Mouse (Mus musculus): ENCODE data around the gene Lrrc19.
"Not testable (repeated sequence)": the region's sequence is repeated elsewhere in the genome, so short reads cannot be mapped to it uniquely, and the experiment has no call there.

Lrrc19 gene

GRCm38 (mm10) chr4:94649920-94650319 is at the start of gene Lrrc19:
Gene Lrrc19, minus strand, starts transcription at chr4:94650144.
- DNase-seq = no peak

GRCm38 (mm10) chr4:94696368-94696767 is 46.4 kb upstream of the Lrrc19 start:
- DNase-seq = no peak

- no peak for DNase-seq
These were observed 42.2 kb upstream of the Lrrc19 start for GRCm38 (mm10) chr4:94692175-94692574.

- no peak for DNase-seq
These were observed 41.1 kb upstream of the Lrrc19 start for GRCm38 (mm10) chr4:94691078-94691477.

GRCm38 (mm10) chr4:94689804-94690203 is 39.9 kb upstream of the Lrrc19 start:
- not testable (repeated sequence) for DNase-seq

GRCm38 (mm10) chr4:94683305-94683704 is 33.4 kb upstream of the Lrrc19 start:
- DNase-seq = no peak

DNA sequence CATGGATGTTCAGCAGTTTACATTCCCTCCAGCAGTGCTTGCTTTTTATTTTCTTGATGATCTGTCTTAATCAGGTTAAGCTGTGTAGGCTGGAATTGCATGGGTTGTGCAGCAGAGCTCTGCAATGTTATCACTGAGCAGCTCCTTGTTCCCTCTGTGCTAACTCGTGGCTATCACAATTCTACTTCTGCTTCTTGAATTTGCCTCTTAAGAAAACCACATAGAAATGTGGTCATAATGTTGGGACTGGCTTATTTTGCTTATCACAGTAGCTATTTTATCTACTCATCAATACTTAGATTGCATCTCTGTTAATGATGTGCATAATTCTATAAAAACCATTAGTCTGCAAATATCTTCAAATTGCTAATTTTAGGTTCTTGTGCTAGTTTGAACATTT is 32.1 kb upstream of the Lrrc19 start:
- no peak for DNase-seq

GRCm38 (mm10) chr4:94681181-94681580 is 31.2 kb upstream of the Lrrc19 start:
- no peak for DNase-seq

- no peak for DNase-seq
These were observed 30.7 kb upstream of the Lrrc19 start for GRCm38 (mm10) chr4:94680662-94681061.

DNA sequence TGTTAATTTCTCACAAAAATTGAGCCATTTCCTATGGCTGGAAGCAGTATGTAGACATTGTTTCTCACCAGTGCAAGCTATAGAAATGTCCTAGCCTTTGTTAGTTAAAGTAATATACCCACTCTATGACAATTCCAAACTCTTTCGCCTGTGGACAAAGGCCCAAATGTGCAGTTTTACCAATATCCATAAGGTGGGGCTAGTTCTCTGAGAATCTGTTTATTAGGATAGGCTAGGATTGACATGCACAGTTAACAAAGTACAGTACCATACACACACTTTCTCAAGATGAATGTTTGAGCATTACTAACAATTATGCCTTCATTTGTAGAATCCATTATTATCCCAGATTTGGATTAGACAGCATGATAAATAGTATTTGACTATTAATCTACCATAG is 19.8 kb upstream of the Lrrc19 start:
- DNase-seq = no peak

GRCm38 (mm10) chr4:94650426-94651175 is 657 bp upstream of the Lrrc19 start:
- DNase-seq = not testable (repeated sequence)

DNA sequence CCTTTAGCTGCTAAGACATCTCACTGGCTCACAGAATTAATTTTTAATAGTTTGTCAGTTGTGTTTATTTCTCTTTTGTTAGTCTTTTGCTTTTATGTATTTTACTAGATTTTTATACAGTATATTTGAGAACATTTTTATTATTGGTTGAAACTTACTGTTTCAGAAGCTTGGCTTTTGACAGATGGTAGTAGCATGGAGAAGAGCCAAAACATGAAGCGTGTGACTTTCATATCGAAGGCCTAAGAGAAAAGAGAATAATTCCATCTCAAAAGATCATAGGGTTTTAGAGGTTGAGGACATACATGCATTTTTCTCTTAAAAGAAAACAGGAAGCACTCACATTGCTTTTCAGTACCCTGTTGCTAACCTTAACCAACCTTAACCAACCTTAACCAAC is 6.8 kb downstream of the Lrrc19 start:
- no peak for DNase-seq

DNA sequence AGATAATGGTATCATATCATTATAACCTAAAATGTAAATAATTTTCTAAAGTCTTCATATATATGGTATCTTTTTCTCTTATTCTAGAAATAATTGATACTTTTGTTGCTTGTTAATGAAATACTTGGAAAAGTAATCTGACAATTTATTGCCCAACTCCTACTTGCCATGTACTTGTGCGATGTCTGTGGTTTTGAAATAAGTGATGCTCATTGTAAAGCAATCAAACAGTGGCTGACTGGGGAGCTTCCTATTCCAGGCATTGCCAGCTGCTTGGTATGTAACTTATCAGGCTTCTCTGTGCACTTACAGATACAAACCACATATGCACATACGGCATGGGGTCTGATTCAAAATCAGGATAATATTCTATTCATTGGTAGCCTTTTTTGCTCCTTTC is 29.9 kb downstream of the Lrrc19 start:
- DNase-seq = no peak

- no peak for DNase-seq
These were observed 35.3 kb downstream of the Lrrc19 start for GRCm38 (mm10) chr4:94614627-94615006.

GRCm38 (mm10) chr4:94613972-94614626 is 35.8 kb downstream of the Lrrc19 start, which contains the start of gene Ift74:
Gene Ift74, plus strand, starts transcription at chr4:94614491.
- DNase-seq = peak; percentile 93

- DNase-seq = no peak
These were observed 39.6 kb downstream of the Lrrc19 start for GRCm38 (mm10) chr4:94610339-94610738.

- DNase-seq = no peak
These were observed 44.4 kb downstream of the Lrrc19 start for GRCm38 (mm10) chr4:94605591-94605990.

GRCm38 (mm10) chr4:94604452-94605019 is 45.4 kb downstream of the Lrrc19 start:
- no peak for DNase-seq

DNA sequence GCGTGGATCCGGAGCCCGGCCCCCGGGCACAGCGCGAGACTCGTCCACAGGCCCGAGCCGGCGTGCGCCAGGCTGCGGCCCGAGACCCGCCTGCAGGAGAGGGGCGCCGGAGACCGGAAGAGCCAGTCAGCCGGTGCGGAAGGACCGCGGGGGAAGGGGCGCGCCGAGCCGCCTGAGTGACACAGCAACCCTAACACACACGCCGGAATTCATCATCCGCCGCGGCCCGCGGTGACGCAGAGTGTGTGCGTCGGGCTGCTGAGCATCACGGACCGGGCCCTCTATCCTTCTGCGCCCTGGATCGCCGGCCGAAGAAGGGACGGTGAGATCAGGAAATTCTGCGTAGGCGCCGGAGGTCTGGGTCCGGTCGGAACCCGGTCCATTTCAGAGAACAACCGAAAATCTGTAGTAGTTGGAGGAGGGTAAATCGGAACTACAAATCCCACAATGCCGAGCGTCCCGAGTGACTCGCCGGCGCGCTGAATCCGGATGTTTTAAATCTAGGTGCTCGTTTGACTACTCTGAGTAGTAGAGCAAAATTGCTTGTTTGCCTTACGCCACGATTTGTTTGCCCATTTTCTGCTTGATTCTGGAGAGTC is 46.8 kb downstream of the Lrrc19 start, which contains the start of gene Plaa:
Plaa (minus strand) TSS at position 214 of the 599 bp plus-strand sequence.
- DNase-seq = peak; percentile 89

GRCm38 (mm10) chr4:94602496-94603030 is 47.4 kb downstream of the Lrrc19 start:
- DNase-seq = peak; percentile 50

- no peak for DNase-seq
These were observed 48.5 kb downstream of the Lrrc19 start for GRCm38 (mm10) chr4:94601395-94601794.

DNA sequence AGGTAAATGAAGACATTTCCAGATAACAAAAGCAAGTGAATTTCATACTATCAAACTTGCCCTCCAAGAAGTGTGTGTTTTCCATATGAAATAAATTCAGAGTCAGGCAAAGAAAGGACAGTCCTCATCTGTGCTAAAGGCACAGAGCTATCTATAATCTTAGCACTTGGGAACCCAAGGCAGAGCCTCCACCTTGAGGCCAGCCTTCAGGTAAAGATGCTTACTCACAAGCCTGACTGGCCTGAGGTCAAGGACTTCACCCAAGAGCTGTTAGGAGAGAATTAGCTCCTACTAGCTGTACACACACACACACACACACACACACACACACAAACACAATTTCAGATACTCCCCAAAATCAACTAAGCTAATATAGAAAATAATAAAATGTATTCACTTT is 57.2 kb downstream of the Lrrc19 start:
- DNase-seq = no peak

DNA sequence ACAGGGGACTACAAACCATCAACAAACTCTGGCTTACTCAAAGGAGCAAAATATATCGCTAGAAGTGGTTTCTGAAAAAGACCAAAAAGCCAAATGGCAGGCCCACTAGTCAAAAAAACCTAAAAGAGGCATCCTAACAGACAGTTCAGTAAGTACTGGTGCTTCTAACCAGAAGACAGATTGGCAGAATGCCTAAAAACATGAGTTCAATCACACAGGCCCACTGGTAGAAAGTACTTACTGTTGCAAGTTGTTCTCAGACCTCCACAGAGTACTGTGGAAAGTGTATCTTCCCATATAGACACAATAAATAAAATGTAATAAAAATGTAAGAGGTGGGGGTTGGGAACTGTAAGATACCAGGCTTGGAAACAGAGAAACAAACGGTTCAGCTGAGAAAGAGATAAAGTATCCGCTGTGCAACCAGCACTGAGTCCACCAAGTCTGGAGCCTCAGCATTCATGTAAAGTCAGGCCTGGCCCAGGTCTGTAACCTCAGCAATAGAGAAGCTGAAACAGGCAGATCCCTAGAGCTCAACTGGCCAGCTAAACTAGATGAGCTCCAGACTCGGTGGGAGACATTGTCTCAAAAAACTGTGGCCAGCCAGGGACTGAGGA is 58.1 kb downstream of the Lrrc19 start:
- no peak for DNase-seq
